Mouse (Mus musculus) liver, embryonic 13.5 days (tissue): ENCODE results near the gene Gfra1. TPM values are rescaled to one million over a fixed set of nuclear protein-coding genes. Genes with fewer than 3 reads are reported as not detected.

Experiments
- ATAC-seq: fragments of 200-750 bp; cut with Nextera tagmentation; 2 replicates; pipeline ENCODE4 v1.8.0; 2017; ENCODE audit warnings: low read depth, mild to moderate bottlenecking, moderate number of reproducible peaks, moderate library complexity
- DNase-seq: peaks from one replicate; pipeline ENCODE4 v3.0.0; 2022
- H3K27ac ChIP-seq: fragments of 300-500 bp; sonication (generic); 2 replicates; pipeline ENCODE4 v1.5.1; 2015; ENCODE audit warnings: moderate library complexity, mild to moderate bottlenecking, inconsistent platforms
- H3K27me3 ChIP-seq: fragments of 300-500 bp; sonication (generic); 2 replicates; pipeline ENCODE4 v1.6.1; 2015; ENCODE audit warnings: mild to moderate bottlenecking, inconsistent platforms
- H3K36me3 ChIP-seq: fragments of 300-500 bp; sonication (generic); 2 replicates; pipeline ENCODE4 v1.6.1; 2015; ENCODE audit warnings: mild to moderate bottlenecking, inconsistent platforms
- H3K4me1 ChIP-seq: fragments of 300-500 bp; sonication (generic); replicated peaks from 2 replicates; pipeline ENCODE4 v1.6.1; 2015; ENCODE audit warnings: inconsistent platforms
- H3K4me2 ChIP-seq: fragments of 300-500 bp; sonication (generic); 2 replicates; pipeline ENCODE4 v1.6.1; 2015; ENCODE audit warnings: inconsistent platforms, mild to moderate bottlenecking, moderate library complexity
- H3K4me3 ChIP-seq: fragments of 300-500 bp; sonication (generic); replicated peaks from 2 replicates; pipeline ENCODE4 v1.5.1; 2015; ENCODE audit warnings: mild to moderate bottlenecking, inconsistent platforms
- H3K9ac ChIP-seq: fragments of 300-500 bp; sonication (generic); 2 replicates; pipeline ENCODE4 v1.6.1; 2015; ENCODE audit warnings: mild to moderate bottlenecking, inconsistent platforms
- H3K9me3 ChIP-seq: fragments of 300-500 bp; sonication (generic); replicated peaks from 2 replicates; pipeline ENCODE4 v1.6.1; 2016; ENCODE audit warnings: inconsistent platforms
- WGBS: fragments of 180-500 bp; shearing (Covaris S2); methylation state at CpG from one replicate; pipeline ENCODE4 v1.1.7; 2015; ENCODE audit not compliant: insufficient replicate concordance; 5-methylcytosine and 5-hydroxymethylcytosine counted together
- polyA plus RNA-seq: library from polyadenylated mRNA; unstranded; fragments of >200 nt; fragmentation: Nextera tagmentation; extraction: Ambion mirVana; gene quantifications from 2 replicates; pipeline ENCODE4 v1.2.1, GENCODE M21; 2015

The Gfra1 gene
- polyA plus RNA-seq, 1 experiment from 2014 or later: 5.8 TPM

DNA sequence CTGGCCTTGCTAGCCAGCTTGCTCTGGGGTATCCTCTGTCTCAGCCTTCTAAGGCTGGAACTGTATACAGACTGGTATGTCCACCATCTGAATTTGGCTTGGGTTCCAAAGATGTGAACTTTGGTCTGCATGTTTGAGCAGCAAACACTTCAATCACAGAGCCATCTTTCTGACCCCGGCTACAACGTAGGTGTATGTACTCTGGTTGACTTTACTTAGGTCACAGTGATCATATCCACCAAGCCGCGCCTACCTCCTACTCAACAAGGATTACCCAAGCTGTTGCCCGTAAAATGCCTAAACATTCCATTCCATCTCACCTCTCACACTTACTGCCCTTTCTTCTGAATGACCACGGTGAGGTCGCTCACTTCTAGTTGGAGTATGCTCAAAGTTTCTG is 14.5 kb downstream of the Gfra1 start:
- WGBS: 74% methylated on average over 7 of the region's 7 CpGs
- peaks cover 14% of the 10 kb centered on the region for H3K4me1 ChIP-seq
- no peak for DNase-seq
- peak overlapping the region; percentile 70 for H3K27ac ChIP-seq
- no peak overlapping the region for H3K9ac ChIP-seq
- no peaks in the 10 kb centered on the region for H3K36me3 ChIP-seq
- no peak overlapping the region for H3K4me2 ChIP-seq
- no peaks in the 10 kb centered on the region for H3K9me3 ChIP-seq
- no peak overlapping the region for H3K4me3 ChIP-seq
- H3K27me3 ChIP-seq: no peaks in the 10 kb centered on the region
- peak; percentile 66 for ATAC-seq

DNA sequence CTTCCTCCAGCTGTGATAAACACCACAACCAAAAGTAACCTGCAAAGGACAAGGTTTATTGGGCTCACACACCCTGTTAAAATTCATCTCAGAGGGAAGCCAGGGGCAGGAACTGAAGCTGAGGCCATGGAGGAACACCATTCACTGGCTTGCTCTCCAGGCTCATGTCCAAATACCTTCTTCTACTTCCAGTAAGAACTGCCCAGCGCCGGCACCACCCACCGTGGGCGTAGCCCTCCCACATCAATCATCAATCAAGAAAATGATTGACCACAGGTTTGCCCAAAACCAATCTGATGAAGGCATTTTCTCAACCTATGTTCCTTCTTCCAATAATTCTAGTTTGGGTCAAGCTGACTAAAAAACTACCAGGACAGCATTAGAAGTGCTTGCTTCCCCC is 16.9 kb downstream of the Gfra1 start:
- no peak for ATAC-seq
- Histone ChIP-seq H3K4me2 (no peak overlapping the region), H3K27me3 (no peaks in the 10 kb centered on the region), H3K4me1 (peaks cover 18% of the 10 kb centered on the region), H3K4me3 (no peak overlapping the region), H3K27ac (no peak overlapping the region), H3K36me3 (no peaks in the 10 kb centered on the region), H3K9me3 (no peaks in the 10 kb centered on the region), H3K9ac (no peak overlapping the region)
- no peak for DNase-seq
- WGBS: 65% methylated on average over 4 of the region's 4 CpGs

DNA sequence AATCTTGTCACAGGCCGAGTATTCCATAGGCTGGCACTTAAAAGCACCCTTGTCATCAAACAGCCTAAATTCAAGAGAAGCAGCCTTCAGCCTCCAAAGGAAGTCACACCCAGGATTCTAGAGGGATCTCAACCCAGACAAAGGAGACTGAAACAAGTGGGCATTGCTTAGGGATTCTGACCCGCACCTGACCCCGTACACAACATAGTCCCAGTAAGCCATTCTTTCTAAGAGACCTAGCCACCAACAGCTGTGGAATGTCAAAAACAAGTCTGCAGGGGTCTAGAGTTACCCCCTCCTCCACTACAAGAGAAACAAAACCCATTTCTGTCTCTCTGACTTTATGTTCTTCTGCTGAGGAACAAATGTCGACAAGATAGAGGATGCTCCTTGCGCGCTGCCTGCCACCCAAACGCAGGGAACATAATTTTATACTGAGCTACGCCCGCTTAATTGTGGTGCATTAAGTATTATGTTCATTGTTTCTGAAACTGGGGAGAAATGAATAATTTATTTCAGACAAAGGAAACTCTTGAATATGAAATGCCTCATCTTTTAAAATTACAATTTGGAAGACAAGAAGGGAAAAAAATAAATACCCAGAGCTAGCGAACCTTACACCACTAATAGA is 18.2 kb downstream of the Gfra1 start:
- WGBS: 68% methylated on average over 10 of the region's 10 CpGs
- Histone ChIP-seq H3K36me3 (no peaks in the 10 kb centered on the region), H3K9ac (no peak overlapping the region), H3K27ac (no peak overlapping the region), H3K9me3 (no peaks in the 10 kb centered on the region), H3K4me2 (no peak overlapping the region), H3K27me3 (no peaks in the 10 kb centered on the region), H3K4me1 (peaks cover 18% of the 10 kb centered on the region), H3K4me3 (no peak overlapping the region)
- ATAC-seq (no peak), DNase-seq (no peak)

DNA sequence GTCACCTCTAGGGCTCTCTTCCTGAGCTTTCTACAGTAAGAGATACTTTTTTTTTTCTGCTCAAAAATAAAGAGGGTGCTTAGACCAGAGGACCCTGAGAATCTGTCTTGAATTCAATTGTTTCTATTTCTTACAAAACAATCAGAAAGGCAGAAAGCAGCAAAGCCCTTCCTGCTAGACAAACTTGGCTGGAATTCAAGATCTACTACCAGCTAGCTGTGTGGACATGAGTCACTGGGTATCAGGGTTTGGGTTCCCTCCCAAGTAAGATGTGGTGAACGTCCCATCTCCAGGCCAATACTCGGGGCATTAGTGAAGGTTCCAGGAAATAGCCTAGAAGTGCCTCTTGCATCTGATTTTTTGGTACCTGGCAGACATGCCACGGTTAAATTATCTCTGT is 18.8 kb downstream of the Gfra1 start:
- Histone ChIP-seq H3K27ac (no peak overlapping the region), H3K4me2 (no peak overlapping the region), H3K36me3 (no peaks in the 10 kb centered on the region), H3K9me3 (no peaks in the 10 kb centered on the region), H3K27me3 (no peaks in the 10 kb centered on the region), H3K4me3 (no peak overlapping the region), H3K4me1 (peaks cover 18% of the 10 kb centered on the region), H3K9ac (no peak overlapping the region)
- 45% methylated on average over 3 of the region's 3 CpGs for WGBS
- DNase-seq (no peak), ATAC-seq (no peak)

DNA sequence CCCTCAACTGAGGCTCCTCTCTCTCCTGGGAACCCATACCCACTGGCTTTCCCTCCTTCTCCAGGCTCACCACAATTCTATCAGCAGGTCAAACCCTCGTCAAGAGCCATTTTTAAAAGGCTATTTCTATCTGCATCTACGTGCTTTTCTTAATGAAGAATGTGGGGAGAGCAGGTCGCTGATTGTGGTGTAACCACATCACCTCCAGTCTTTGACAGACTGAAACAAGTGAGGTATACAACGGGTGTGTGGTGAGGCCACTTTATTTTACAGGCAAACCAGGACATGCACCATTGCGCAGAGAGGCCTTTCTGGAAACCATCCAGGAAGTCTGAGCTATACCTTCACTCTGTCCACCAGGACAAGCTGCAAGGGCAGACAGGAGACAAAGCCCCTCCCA is 19.8 kb downstream of the Gfra1 start:
- H3K9ac ChIP-seq: no peak overlapping the region
- ATAC-seq (no peak), DNase-seq (no peak)
- H3K27ac ChIP-seq: no peak overlapping the region
- no peaks in the 10 kb centered on the region for H3K36me3 ChIP-seq
- no peaks in the 10 kb centered on the region for H3K27me3 ChIP-seq
- H3K9me3 ChIP-seq: no peaks in the 10 kb centered on the region
- WGBS: 43% methylated on average over 5 of the region's 5 CpGs
- no peak overlapping the region for H3K4me3 ChIP-seq
- peaks cover 18% of the 10 kb centered on the region for H3K4me1 ChIP-seq
- no peak overlapping the region for H3K4me2 ChIP-seq

DNA sequence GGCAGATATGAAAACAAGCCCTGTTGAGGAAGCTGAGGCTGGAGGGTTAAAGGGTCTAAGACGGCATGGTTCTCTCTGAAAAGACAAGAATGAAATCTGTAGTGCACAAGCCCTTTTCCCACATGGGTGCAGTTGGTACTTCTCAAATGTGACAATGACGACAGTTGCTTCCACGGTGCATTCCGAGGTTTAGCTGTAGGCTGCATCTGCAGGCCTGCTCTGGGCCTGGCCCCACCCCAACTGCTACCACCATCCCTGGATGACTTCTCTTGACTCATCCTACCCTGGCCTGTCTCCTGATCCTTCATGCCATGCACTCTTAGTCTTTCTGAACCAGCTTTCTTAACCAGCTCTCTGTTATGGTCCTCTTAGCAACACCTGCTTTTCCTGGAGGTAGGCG is 22.9 kb downstream of the Gfra1 start:
- H3K27ac ChIP-seq: no peak overlapping the region

DNA sequence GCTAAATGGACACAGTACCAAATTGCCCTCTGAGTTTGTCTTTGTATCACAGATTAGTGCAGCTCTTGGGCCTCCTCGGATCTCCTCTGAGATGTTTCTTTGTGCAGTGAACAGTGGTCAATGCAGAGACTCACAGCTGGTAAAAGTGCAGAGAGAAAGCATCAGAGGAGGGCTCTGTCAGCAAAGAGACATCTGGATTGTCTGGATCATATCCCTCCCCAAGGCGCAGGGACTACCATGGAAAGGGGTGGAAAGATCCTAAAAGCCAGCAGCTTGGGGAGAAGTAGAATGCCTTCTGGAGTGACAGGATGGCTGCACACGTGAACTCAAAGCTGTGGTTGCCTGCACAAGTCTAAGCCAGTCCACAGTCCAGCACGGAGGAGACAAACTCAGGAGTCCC is 27.2 kb downstream of the Gfra1 start:
- Histone ChIP-seq H3K9ac (no peak overlapping the region), H3K27me3 (no peaks in the 10 kb centered on the region), H3K9me3 (no peaks in the 10 kb centered on the region), H3K27ac (no peak overlapping the region), H3K4me3 (no peak overlapping the region), H3K4me1 (no peaks in the 10 kb centered on the region), H3K36me3 (no peaks in the 10 kb centered on the region), H3K4me2 (no peak overlapping the region)
- no peak for DNase-seq
- WGBS: 61% methylated on average over 4 of the region's 4 CpGs
- ATAC-seq: no peak

More for the DNA sequence above, 22.9 kb downstream of the Gfra1 start:
- WGBS: 62% methylated on average over 5 of the region's 5 CpGs
- H3K4me3 ChIP-seq: no peak overlapping the region
- H3K36me3 ChIP-seq: no peaks in the 10 kb centered on the region
- no peaks in the 10 kb centered on the region for H3K27me3 ChIP-seq
- H3K9me3 ChIP-seq: no peaks in the 10 kb centered on the region
- peaks cover 13% of the 10 kb centered on the region; the same call in 1 of the 2 replicates for H3K4me1 ChIP-seq
- ATAC-seq: no peak
- DNase-seq: no peak
- no peak overlapping the region for H3K9ac ChIP-seq
- no peak overlapping the region for H3K4me2 ChIP-seq

DNA sequence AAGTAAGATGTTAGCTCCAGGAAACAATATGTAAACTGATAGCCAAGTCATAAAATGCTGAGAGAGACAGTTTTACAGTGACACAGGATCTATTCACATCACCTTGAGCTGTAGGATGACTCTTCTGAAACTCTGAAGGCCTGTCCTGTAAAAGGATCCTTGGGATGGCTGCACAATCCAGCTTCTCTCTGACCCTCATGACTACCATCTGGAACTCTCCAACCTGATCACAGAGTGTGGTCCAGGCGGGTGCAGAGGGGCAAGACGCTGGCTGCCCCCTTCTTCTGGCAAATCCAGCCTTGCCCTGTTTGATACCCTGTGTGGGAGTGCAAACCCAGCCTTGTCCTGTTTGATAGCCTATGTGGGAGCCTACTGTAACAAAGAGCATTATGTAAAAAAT is 28.4 kb downstream of the Gfra1 start:
- no peaks in the 10 kb centered on the region for H3K4me1 ChIP-seq
- WGBS: 67% methylated on average over 2 of the region's 2 CpGs
- ATAC-seq: no peak

DNA sequence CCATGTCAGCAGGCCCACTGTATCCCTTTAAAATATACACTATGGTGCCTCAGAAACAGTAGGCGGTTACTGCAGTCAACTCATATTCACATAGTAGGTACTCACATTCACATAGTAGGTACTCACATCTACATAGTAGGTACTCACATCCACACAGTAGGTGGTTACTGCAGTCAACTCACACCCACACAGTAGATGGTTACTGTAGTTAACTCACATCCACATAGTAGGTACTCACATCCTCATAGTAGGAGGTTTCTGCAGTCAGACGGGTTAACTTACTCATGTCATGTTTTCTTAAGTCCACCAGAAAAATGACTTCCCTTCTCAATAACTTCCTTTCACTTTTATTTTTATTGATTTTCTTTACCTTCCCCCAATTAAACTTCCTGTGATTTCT is 30.8 kb downstream of the Gfra1 start:
- Histone ChIP-seq H3K4me2 (no peak overlapping the region), H3K27ac (no peak overlapping the region), H3K4me1 (no peaks in the 10 kb centered on the region), H3K4me3 (no peak overlapping the region), H3K36me3 (no peaks in the 10 kb centered on the region), H3K27me3 (no peaks in the 10 kb centered on the region), H3K9ac (no peak overlapping the region), H3K9me3 (no peaks in the 10 kb centered on the region)
- ATAC-seq (no peak), DNase-seq (no peak)
- WGBS: 74% methylated on average over 2 of the region's 2 CpGs

More for the DNA sequence above, 28.4 kb downstream of the Gfra1 start:
- Histone ChIP-seq H3K9ac (no peak overlapping the region), H3K4me2 (no peak overlapping the region), H3K27ac (no peak overlapping the region), H3K4me3 (no peak overlapping the region), H3K9me3 (no peaks in the 10 kb centered on the region), H3K27me3 (no peaks in the 10 kb centered on the region), H3K36me3 (no peaks in the 10 kb centered on the region)
- DNase-seq: no peak

DNA sequence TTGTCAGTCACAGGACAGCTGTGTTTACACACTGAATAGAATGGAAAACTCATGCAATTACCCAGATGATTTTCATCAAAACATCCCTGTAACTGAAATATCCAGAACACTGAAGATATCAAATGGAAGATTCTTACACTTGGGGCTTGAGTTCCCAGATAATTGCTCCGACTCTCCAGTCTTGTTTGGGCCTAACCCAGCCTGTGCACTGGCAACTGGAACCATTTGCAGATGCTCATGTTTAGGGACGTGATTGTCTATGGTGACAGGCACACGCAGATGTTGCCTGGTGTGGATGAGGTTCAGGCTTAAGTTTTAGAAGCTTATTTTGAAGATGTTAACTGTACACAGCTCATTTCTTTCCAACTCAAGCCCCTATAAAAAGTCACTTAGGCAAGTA is 31.5 kb downstream of the Gfra1 start:
- no peak overlapping the region for H3K9ac ChIP-seq
- no peak for DNase-seq
- H3K4me3 ChIP-seq: no peak overlapping the region
- WGBS: 56% methylated on average over 3 of the region's 3 CpGs
- no peak for ATAC-seq
- no peak overlapping the region for H3K4me2 ChIP-seq
- no peaks in the 10 kb centered on the region for H3K36me3 ChIP-seq
- no peaks in the 10 kb centered on the region for H3K27me3 ChIP-seq
- H3K9me3 ChIP-seq: no peaks in the 10 kb centered on the region
- no peak overlapping the region for H3K27ac ChIP-seq
- no peaks in the 10 kb centered on the region for H3K4me1 ChIP-seq

DNA sequence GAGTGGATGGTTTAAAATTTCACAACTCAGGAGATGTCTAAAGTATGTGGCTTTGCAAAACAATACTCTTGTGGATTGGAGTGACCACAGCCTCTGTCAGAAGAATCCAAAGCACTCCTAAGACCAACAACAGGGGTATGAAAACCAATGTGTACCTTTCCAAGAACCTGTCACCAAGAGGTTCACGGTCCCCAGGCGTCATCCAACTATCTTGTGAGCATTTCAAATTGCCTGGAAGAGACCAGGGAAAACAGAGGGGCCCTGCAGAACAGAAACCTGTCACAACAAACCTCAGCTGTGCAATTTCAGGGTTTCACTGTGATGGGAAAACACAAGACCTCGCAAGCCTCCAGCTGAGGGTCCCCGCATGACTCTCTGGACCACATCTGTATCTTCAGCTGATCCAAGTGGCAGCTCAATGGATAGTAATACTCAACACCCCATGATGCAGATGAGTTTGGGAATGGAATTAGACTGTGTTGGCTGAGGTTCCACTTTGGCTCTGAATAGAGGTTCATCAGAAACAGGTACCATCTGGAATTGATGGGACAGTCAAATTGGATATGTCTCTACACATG is 32.7 kb downstream of the Gfra1 start:
- Histone ChIP-seq H3K36me3 (no peaks in the 10 kb centered on the region), H3K4me3 (no peak overlapping the region), H3K27ac (no peak overlapping the region), H3K4me2 (no peak overlapping the region), H3K4me1 (no peaks in the 10 kb centered on the region), H3K9ac (no peak overlapping the region), H3K27me3 (no peaks in the 10 kb centered on the region), H3K9me3 (no peaks in the 10 kb centered on the region)
- 68% methylated on average over 4 of the region's 4 CpGs for WGBS
- no peak for DNase-seq
- ATAC-seq: no peak

DNA sequence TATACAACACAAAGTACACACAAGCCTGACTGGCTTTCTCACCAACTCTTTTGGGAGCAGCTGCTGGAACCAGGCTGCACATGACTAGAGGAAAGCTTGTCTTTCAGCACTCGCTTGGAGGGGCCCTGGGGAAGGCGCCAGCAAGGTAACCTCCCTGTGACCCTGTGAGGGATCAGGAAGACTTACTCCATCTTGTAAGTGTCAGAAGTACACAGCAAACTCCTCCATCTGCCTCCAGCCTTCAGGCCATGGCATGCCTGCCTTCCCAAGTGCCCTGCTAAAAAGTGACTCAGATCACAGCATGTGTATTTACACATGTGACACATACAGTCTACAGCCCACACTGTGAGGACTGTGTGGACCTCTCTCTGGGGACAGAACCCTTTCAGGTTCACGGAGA is 36.0 kb downstream of the Gfra1 start:
- Histone ChIP-seq H3K36me3 (no peaks in the 10 kb centered on the region; the same call in 1 of the 2 replicates), H3K9me3 (no peaks in the 10 kb centered on the region), H3K9ac (no peak overlapping the region), H3K27me3 (no peaks in the 10 kb centered on the region), H3K27ac (no peak overlapping the region), H3K4me3 (no peak overlapping the region), H3K4me2 (no peak overlapping the region), H3K4me1 (no peaks in the 10 kb centered on the region)
- WGBS: 48% methylated on average over 3 of the region's 3 CpGs
- ATAC-seq: no peak
- no peak for DNase-seq
